Mouse (Mus musculus) MEL (cell line): ENCODE data around the gene Gipc1. TPM values are rescaled to one million over a fixed set of nuclear protein-coding genes. Genes with fewer than 3 reads are reported as not detected.

ENCODE experiments used
- DNase-seq: peaks from one replicate; pipeline ENCODE4 v3.0.0; 2011; ENCODE audit warnings: low read depth, low spot score
- H3K27ac ChIP-seq: 2 replicates; pipeline ENCODE4 v1.5.1; 2012; ENCODE audit warnings: low read depth, mild to moderate bottlenecking, control low read depth, low read length, moderate library complexity; ENCODE audit not compliant: control insufficient read depth
- H3K27me3 ChIP-seq, 2 experiments: fragments of 150-350 bp in 1 of 2; sonication (generic) in 1 of 2; 2 replicates each; pipeline ENCODE4 v1.6.1; 2012; ENCODE audit warnings: low read length in 2 of 2, mild to moderate bottlenecking in 2 of 2, improper control_type of control experiment in 1 of 2, moderate library complexity in 1 of 2; ENCODE audit not compliant: insufficient read depth in 2 of 2, control insufficient read depth in 1 of 2
- H3K36me3 ChIP-seq, 2 experiments: 2 replicates each; pipeline ENCODE4 v1.6.1; 2012 to 2014; ENCODE audit warnings: low read length in 2 of 2, improper control_type of control experiment in 1 of 2, inconsistent platforms in 1 of 2, mild to moderate bottlenecking in 1 of 2; ENCODE audit not compliant: insufficient read depth in 2 of 2, control insufficient read depth in 1 of 2
- H3K4me1 ChIP-seq, 2 experiments: fragments of 150-350 bp in 1 of 2; sonication (generic) in 1 of 2; 2 replicates each; pipeline ENCODE4 v1.6.1; 2012; ENCODE audit warnings: low read length in 2 of 2, improper control_type of control experiment in 1 of 2, mild to moderate bottlenecking in 1 of 2; ENCODE audit not compliant: insufficient read depth in 2 of 2, control insufficient read depth in 1 of 2
- H3K4me3 ChIP-seq, 2 experiments: fragments of 150-350 bp in 1 of 2; sonication (generic) in 1 of 2; 2 replicates each; pipeline ENCODE4 v1.5.1; 2012; ENCODE audit warnings: low read depth in 2 of 2, low read length in 2 of 2, mild to moderate bottlenecking in 2 of 2, moderate library complexity in 2 of 2, control low read depth in 1 of 2, improper control_type of control experiment in 1 of 2; ENCODE audit not compliant: control insufficient read depth in 1 of 2, insufficient read depth in 1 of 2
- H3K79me2 ChIP-seq: 2 replicates; pipeline ENCODE4 v1.6.1; 2012; ENCODE audit warnings: mild to moderate bottlenecking, low read length, moderate library complexity; ENCODE audit not compliant: control insufficient read depth, poor library complexity, insufficient read depth
- H3K9ac ChIP-seq: 2 replicates; pipeline ENCODE4 v1.6.1; 2012; ENCODE audit warnings: low read depth, mild to moderate bottlenecking, control low read depth, low read length, moderate library complexity; ENCODE audit not compliant: control insufficient read depth, poor library complexity, severe bottlenecking
- H3K9me3 ChIP-seq: fragments of 150-350 bp; sonication (generic); replicated peaks from 2 replicates; pipeline ENCODE4 v1.6.1; 2012; ENCODE audit warnings: mild to moderate bottlenecking, low read length, improper control_type of control experiment, moderate library complexity; ENCODE audit not compliant: insufficient read depth
- BHLHE40 ChIP-seq: IDR thresholded peaks from 2 replicates; pipeline ENCODE4 v1.6.1; 2012; ENCODE audit warnings: low read depth, mild to moderate bottlenecking, inconsistent platforms, low read length, improper control_type of control experiment, borderline replicate concordance
- CHD1 ChIP-seq: IDR thresholded peaks from 2 replicates; pipeline ENCODE4 v1.6.1; 2012; ENCODE audit warnings: low read depth, mild to moderate bottlenecking, inconsistent platforms, low read length, improper control_type of control experiment
- CHD2 ChIP-seq: IDR thresholded peaks from 2 replicates; pipeline ENCODE4 v1.6.1; 2011; ENCODE audit warnings: low read length, improper control_type of control experiment
- E2F4 ChIP-seq: IDR thresholded peaks from 2 replicates; pipeline ENCODE4 v1.6.1; 2011; ENCODE audit warnings: low read depth, low read length, improper control_type of control experiment, borderline replicate concordance
- ELF1 ChIP-seq: IDR thresholded peaks from 2 replicates; pipeline ENCODE4 v1.6.1; 2014; ENCODE audit warnings: low read depth, mild to moderate bottlenecking, inconsistent platforms, low read length, improper control_type of control experiment, moderate library complexity
- EP300 ChIP-seq, 2 experiments: IDR thresholded peaks; 2 replicates each; pipeline ENCODE4 v1.6.1; 2011; ENCODE audit warnings: improper control_type of control experiment in 2 of 2, low read length in 2 of 2, low read depth in 1 of 2, mild to moderate bottlenecking in 1 of 2
- GABPA ChIP-seq: IDR thresholded peaks from 2 replicates; pipeline ENCODE4 v1.6.1; 2012; ENCODE audit warnings: low read depth, mild to moderate bottlenecking, inconsistent platforms, low read length, improper control_type of control experiment, moderate library complexity
- GATA1 ChIP-seq: IDR thresholded peaks from 2 replicates; pipeline ENCODE4 v1.6.1; 2011; ENCODE audit warnings: low read depth, low read length, improper control_type of control experiment
- HCFC1 ChIP-seq: IDR thresholded peaks from 2 replicates; pipeline ENCODE4 v1.6.1; 2012; ENCODE audit warnings: low read depth, mild to moderate bottlenecking, inconsistent platforms, low read length, improper control_type of control experiment, moderate library complexity
- KAT2A ChIP-seq: conservative IDR thresholded peaks from 2 replicates; pipeline ENCODE4 v1.6.1; 2012; ENCODE audit warnings: low read depth, low read length, improper control_type of control experiment, inconsistent platforms
- MAX ChIP-seq: IDR thresholded peaks from 2 replicates; pipeline ENCODE4 v1.6.1; 2011; ENCODE audit warnings: low read length, improper control_type of control experiment
- MXI1 ChIP-seq: IDR thresholded peaks from 2 replicates; pipeline ENCODE4 v1.6.1; 2011; ENCODE audit warnings: mild to moderate bottlenecking, low read depth, low read length, improper control_type of control experiment
- MYB ChIP-seq: IDR thresholded peaks from 2 replicates; pipeline ENCODE4 v1.6.1; 2011; ENCODE audit warnings: mild to moderate bottlenecking, low read depth, low read length, improper control_type of control experiment
- NELFE ChIP-seq: IDR thresholded peaks from 2 replicates; pipeline ENCODE4 v1.6.1; 2011; ENCODE audit warnings: low read depth, low read length, improper control_type of control experiment
- NRF1 ChIP-seq: IDR thresholded peaks from 2 replicates; pipeline ENCODE4 v1.6.1; 2014; ENCODE audit warnings: low read depth, mild to moderate bottlenecking, inconsistent platforms, low read length, improper control_type of control experiment, moderate library complexity; ENCODE audit not compliant: poor library complexity, insufficient read depth, severe bottlenecking
- POLR2A ChIP-seq, 2 experiments: IDR thresholded peaks; 2 replicates each; pipeline ENCODE4 v1.6.1; 2011 to 2012; ENCODE audit warnings: low read length in 2 of 2, mild to moderate bottlenecking in 2 of 2, control low read depth in 1 of 2, improper control_type of control experiment in 1 of 2, low read depth in 1 of 2, moderate library complexity in 1 of 2; ENCODE audit not compliant: control insufficient read depth in 1 of 2, insufficient read depth in 1 of 2, poor library complexity in 1 of 2
- POLR2AphosphoS2 ChIP-seq: IDR thresholded peaks from 2 replicates; pipeline ENCODE4 v1.6.1; 2011; ENCODE audit warnings: low read length, improper control_type of control experiment
- POLR2AphosphoS5 ChIP-seq: IDR thresholded peaks from 2 replicates; pipeline ENCODE4 v1.6.1; 2012; ENCODE audit warnings: low read depth, borderline replicate concordance, mild to moderate bottlenecking, inconsistent platforms, low read length, moderate library complexity, mixed read lengths
- SIN3A ChIP-seq: IDR thresholded peaks from 2 replicates; pipeline ENCODE4 v1.6.1; 2012; ENCODE audit warnings: low read length, improper control_type of control experiment, inconsistent platforms
- SMC3 ChIP-seq: IDR thresholded peaks from 2 replicates; pipeline ENCODE4 v1.6.1; 2011; ENCODE audit warnings: low read depth, low read length, improper control_type of control experiment
- TAL1 ChIP-seq: IDR thresholded peaks from 2 replicates; pipeline ENCODE4 v1.6.1; 2012; ENCODE audit warnings: mild to moderate bottlenecking, inconsistent platforms, low read length, moderate library complexity, mixed read lengths
- TCF12 ChIP-seq: IDR thresholded peaks from 2 replicates; pipeline ENCODE4 v1.6.1; 2014; ENCODE audit warnings: low read depth, mild to moderate bottlenecking, inconsistent platforms, low read length, improper control_type of control experiment, moderate library complexity
- USF1 ChIP-seq: IDR thresholded peaks from 2 replicates; pipeline ENCODE4 v1.6.1; 2014; ENCODE audit warnings: low read depth, mild to moderate bottlenecking, inconsistent platforms, low read length, improper control_type of control experiment, moderate library complexity
- USF2 ChIP-seq, 2 experiments: IDR thresholded peaks; 2 replicates each; pipeline ENCODE4 v1.6.1; 2011 to 2012; ENCODE audit warnings: improper control_type of control experiment in 2 of 2, low read length in 2 of 2, borderline replicate concordance in 1 of 2, inconsistent platforms in 1 of 2, low read depth in 1 of 2, mild to moderate bottlenecking in 1 of 2; ENCODE audit not compliant: insufficient read depth in 1 of 2
- ZC3H11A ChIP-seq: IDR thresholded peaks from 2 replicates; pipeline ENCODE4 v1.6.1; 2012; ENCODE audit warnings: low read depth, mild to moderate bottlenecking, inconsistent platforms, low read length, improper control_type of control experiment
- ZKSCAN1 ChIP-seq: IDR thresholded peaks from 2 replicates; pipeline ENCODE4 v1.6.1; 2012; ENCODE audit warnings: low read depth, mild to moderate bottlenecking, inconsistent platforms, low read length, improper control_type of control experiment, moderate library complexity
- polyA plus RNA-seq, 2 experiments: library from polyadenylated mRNA; stranded (reverse) in 1 of 2; unstranded in 1 of 2; fragments of >175 nt in 1 of 2; fragments of >200 nt in 1 of 2; gene quantifications; 2 replicates each; pipeline versions ENCODE4 v1.2.1 to v1.2.4; 2012; ENCODE audit warnings: low replicate concordance in 2 of 2, low read depth in 1 of 2; ENCODE audit not compliant: insufficient read length in 2 of 2, insufficient read depth in 1 of 2, missing spikeins in 1 of 2
- total RNA-seq: library from RNA; depleted of rRNA; stranded (reverse); fragments of 300-350 nt; gene quantifications from 2 replicates; pipeline ENCODE4 v1.2.3, GENCODE M21; 2012

The Gipc1 gene
- total and polyA plus RNA-seq, 3 experiments = 38.6 to 70.7 TPM; not detected in 1

GRCm38 (mm10) chr8:83698661-83699453 lies 46.4 kb downstream of the Gipc1 start, which contains the start of gene Pkn1 (continued):
- no peak for TF ChIP-seq NRF1
- no peak; the same call in 1 of the 2 replicates for TF ChIP-seq MAX
- 0 out of 2 replicates have a peak, but pooled peaks have one; percentile 21 for TF ChIP-seq TCF12
- TF ChIP-seq TAL1 = no peak
- no peak for TF ChIP-seq ZKSCAN1

GRCm38 (mm10) chr8:83699566-83699965 lies 47.1 kb downstream of the Gipc1 start:
- TF ChIP-seq EP300 (IDR thresholded peaks at IDR 0.05; ENCODE audit: low read depth in 1 of 2, low read length in 2 of 2) (no peak), ELF1 (peak; percentile 21; the same call in 1 of the 2 replicates), USF1 (peak; percentile 62), SIN3A (no peak)
- Histone ChIP-seq H3K9me3 (no peaks in the 10 kb centered on the region), H3K36me3 (peaks cover 0 to 9% of the 10 kb centered on the region in 2 experiments; a peak in 2 of 4 replicates), H3K4me1 (peaks cover 3 to 32% of the 10 kb centered on the region in 2 experiments), H3K27ac (peak overlapping the region; percentile 82), H3K9ac (peak overlapping the region; percentile 94), H3K27me3 (no peaks in the 10 kb centered on the region), H3K79me2 (peaks cover 29% of the 10 kb centered on the region), H3K4me3 (peak overlapping the region; percentile 81 to 84)
- DNase-seq = no peak

GRCm38 (mm10) chr8:83700423-83701085 lies 48.1 kb downstream of the Gipc1 start:
- Histone ChIP-seq H3K9me3 (no peaks in the 10 kb centered on the region), H3K79me2 (peaks cover 26% of the 10 kb centered on the region), H3K9ac (peak overlapping the region; percentile 25), H3K36me3 (peaks cover 0 to 9% of the 10 kb centered on the region in 2 experiments; a peak in 2 of 4 replicates), H3K4me1 (peaks cover 3 to 30% of the 10 kb centered on the region in 2 experiments), H3K27me3 (no peaks in the 10 kb centered on the region), H3K27ac (peak overlapping the region; percentile 38), H3K4me3 (peak overlapping the region; percentile 11 to 84)
- peak; percentile 68 for DNase-seq
- no peak for TF ChIP-seq POLR2AphosphoS5
- TF ChIP-seq CHD1 = no peak
- no peak for TF ChIP-seq MAX
- peak; percentile 32; the same call in 1 of the 2 replicates for TF ChIP-seq HCFC1
- TF ChIP-seq GABPA = no peak
- TF ChIP-seq GATA1 = no peak
- TF ChIP-seq POLR2A (IDR thresholded peaks at IDR 0.05; ENCODE audit: control insufficient read depth in 1 of 2, insufficient read depth in 1 of 2, low read depth in 1 of 2, low read length in 2 of 2, poor library complexity in 1 of 2) = peak in 1 of 2 experiments; percentile 50; a peak in 1 of 4 replicates
- TF ChIP-seq MYB = no peak
- TF ChIP-seq ZC3H11A = no peak
- TF ChIP-seq NELFE = peak; percentile 38; the same call in 1 of the 2 replicates
- TF ChIP-seq POLR2AphosphoS2 = no peak
- TF ChIP-seq E2F4 = no peak
- no peak for TF ChIP-seq BHLHE40
- TF ChIP-seq CHD2 = no peak
- TF ChIP-seq NRF1 = no peak
- TF ChIP-seq USF2 (IDR thresholded peaks at IDR 0.05; ENCODE audit: borderline replicate concordance in 1 of 2, insufficient read depth in 1 of 2, low read depth in 1 of 2, low read length in 2 of 2) = no peak
- no peak for TF ChIP-seq MXI1
- 0 out of 2 replicates have a peak, but pooled peaks have one; percentile 17 for TF ChIP-seq SIN3A
- TF ChIP-seq ZKSCAN1 = no peak
- no peak for TF ChIP-seq SMC3
- TF ChIP-seq KAT2A = no peak
